Mouse (Mus musculus) neutrophil, adult 5-6 weeks (primary cell): ENCODE results near the gene Fbxo2. TPM values are rescaled to one million over a fixed set of nuclear protein-coding genes. Genes with fewer than 3 reads are reported as not detected.
"Not testable (repeated sequence)": the region's sequence is repeated elsewhere in the genome, so short reads cannot be mapped to it uniquely, and the experiment has no call there.

Source experiments
- ATAC-seq: fragments of 151-379, 151-347 bp; 2 replicates; pipeline ENCODE4 v1.8.0; 2017; ENCODE audit warnings: mild to moderate bottlenecking, moderate TSS enrichment; ENCODE audit not compliant: insufficient number of reproducible peaks, poor library complexity, low FRiP score, severe bottlenecking; ENCODE audit errors: extremely low read depth
- total RNA-seq: library from RNA; stranded (forward); fragments of 200-1000 nt; gene quantifications from 2 replicates; pipeline ENCODE4 v1.2.3, GENCODE M21; 2017

The Fbxo2 gene
- total RNA-seq, 1 experiment from 2014 or later: not detected

DNA sequence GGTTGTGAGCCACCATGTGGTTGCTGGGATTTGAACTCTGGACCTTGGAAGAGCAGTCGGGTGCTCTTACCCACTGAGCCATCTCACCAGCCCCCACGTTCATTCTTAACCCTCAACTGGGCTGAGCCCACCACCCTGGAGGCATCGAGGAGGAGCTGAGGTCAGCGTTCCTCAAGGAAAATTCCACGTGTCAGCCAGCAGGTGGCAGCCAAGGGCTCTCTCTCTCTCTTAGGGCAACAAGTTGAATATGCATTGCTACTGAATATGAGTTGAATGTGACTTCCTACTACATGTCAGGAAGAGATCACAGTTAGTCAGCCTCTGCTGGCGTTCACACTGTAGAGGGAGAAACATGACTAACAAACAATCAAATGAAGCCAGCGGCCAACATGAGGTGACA lies 7.9 kb downstream of the Fbxo2 start:
- ATAC-seq: peak; percentile 54

DNA sequence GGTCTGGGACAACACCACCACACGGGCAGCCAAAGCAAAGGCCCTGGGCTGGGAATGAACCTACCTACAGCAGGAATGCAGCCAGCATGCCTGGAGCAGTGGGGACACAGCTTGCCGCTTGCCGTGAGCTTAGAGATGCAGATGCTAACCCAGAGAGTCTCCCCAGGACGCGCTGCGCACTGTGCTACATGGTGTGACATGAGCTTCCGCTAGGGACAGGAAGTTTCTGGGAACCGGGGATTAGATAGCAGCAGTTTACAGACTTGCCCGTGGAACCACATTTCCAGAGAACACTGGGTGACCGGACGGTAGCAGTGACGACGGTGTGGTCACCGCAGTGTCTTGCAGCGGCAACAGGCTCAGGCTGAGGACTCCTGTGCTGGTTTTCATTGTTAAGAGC lies 9.2 kb downstream of the Fbxo2 start:
- ATAC-seq: no peak

DNA sequence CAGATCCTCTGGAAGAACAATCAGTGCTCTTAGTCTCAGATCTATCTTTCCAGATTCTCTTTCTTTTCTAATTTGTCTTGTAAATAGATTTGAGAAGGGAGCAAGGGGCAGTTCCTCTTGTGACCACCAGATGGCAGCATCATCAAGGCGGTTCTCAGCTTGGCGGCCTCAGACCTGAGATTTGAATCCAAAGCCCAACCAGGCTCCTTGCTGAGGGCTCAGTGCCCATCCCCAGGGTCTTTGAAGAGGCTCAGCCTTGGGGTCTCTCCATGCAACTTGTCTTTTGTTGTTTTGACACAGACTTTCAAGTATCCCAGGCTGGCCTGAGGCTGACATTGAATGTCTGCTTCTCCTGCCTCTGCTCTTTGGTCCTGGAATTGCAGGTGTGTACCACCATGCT lies 10.4 kb downstream of the Fbxo2 start:
- ATAC-seq: peak; percentile 47

DNA sequence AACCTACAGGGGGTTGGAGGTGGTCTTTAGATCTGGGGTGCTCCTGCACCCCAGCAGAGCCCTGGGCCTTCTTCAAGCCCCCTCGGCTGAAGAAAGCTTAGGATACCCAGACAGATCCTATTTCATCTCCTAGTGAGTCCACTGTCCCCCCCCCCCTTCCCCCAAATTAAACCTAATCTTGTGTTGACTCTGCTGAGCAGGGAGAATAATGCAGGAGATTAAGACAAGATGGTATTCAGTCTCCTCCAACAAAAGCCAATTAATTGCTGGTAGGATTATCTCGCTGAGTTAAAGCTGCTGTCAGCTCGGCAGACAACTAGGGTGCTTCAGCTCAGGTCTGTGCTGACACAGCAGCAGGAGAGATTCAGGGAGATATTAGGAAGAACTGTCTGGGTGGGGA lies 10.8 kb downstream of the Fbxo2 start:
- no peak for ATAC-seq

DNA sequence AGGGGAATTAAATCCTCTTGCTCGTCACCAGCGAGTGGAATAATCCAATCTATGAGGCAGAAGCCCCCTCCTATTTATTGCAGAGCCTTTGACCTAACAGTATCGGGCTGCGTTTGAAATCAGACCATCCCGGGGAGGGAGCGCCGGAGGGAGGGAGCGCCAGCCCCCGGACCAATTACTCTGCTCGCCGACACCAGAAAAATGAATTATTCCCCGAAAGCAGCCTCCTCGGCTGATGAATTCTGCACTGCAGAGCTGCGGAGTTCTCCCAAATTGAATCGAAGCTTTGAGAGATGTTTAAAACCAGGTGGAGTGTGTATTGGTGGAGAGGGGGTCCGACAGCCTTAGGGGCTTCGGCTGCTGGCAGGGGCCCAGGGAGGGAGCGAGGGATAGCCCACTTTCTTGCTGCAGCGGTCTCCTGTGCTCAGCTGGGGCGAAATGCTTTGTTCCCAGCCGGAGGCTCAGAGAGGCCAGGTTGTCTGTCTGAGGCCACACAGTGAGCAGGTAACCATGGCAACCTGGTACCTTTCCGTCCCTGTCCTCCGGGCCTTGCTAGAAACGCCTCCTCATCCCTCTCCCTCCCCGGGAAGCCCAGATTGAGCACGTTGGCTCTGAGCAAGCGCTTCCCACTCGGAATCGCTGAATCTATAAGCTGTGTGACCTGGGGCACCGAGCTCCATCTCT lies 13.5 kb downstream of the Fbxo2 start:
- no peak for ATAC-seq

DNA sequence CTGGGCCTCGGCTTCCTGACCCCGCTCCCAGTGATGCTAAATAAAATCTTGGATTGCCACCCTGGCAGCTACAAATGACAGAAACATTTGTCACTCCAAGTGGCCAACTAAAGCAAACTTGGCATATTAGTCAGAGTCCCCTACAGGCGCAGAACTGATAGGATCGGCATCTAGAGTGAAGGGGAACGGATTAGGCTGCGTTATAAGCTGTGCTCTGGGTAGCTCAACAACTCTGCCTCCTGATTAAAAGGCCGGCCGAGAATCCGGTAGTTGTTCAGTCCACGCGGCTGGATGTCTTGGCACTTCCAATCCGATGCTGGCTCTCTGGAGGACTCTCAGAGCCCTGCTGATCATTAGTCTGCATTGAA lies 14.1 kb downstream of the Fbxo2 start:
- no peak for ATAC-seq

DNA sequence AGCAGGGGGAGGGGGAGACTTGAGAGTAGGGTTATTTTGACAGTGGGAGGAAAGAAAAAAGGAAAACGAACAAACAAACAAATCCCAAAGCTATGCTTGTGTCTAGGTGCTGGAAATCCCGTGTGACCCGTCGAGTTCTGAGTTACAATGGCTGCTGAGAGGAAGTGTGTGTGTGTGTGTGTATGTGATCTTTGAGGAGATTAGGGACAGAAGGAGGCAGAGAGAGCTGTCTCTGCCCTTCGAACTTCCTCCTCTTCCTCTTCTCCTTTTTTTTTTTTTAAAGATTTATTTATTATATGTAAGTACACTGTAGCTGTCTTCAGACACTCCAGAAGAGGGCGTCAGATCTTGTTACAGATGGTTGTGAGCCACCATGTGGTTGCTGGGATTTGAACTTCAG lies 16.2 kb downstream of the Fbxo2 start:
- not testable (repeated sequence) for ATAC-seq

DNA sequence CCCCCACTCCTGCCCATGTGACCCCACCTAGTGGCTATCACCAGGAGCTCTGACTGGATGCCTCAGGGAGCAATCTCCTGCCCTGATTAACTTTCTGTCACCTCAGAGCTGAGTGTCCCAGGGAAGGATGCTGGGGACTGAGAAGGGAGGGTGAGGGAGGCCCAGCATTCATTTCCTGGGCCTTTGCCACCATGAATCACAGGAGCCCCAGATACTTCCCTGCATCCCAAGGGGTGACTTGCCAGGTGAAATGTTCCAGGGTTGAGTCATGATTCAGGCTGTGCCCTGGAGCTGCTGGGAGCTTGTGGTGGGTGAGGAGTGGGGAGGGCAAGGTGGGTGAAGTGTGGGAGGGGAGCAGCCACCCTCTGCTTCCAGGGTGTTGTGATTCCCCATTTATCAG lies 17.3 kb downstream of the Fbxo2 start:
- no peak for ATAC-seq

DNA sequence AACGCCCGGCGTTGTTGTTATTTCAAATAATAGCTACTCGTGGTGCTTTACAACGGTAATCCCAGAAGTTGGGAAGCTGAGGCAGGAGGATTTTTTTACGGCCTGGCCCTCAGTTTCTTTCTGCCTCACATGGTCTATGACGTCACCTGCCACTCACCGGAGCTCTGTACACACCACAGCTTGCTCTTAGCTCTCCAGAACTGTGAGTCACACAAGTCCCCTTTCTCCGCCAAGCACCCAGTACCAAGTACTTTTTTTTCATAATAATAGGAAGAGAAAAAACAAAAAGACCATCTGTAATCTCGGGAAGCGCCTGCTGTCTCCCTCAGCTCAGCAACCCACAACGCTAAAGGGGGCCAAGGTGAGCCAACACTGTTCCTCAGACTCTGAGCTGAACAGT lies 21.1 kb downstream of the Fbxo2 start:
- no peak for ATAC-seq

DNA sequence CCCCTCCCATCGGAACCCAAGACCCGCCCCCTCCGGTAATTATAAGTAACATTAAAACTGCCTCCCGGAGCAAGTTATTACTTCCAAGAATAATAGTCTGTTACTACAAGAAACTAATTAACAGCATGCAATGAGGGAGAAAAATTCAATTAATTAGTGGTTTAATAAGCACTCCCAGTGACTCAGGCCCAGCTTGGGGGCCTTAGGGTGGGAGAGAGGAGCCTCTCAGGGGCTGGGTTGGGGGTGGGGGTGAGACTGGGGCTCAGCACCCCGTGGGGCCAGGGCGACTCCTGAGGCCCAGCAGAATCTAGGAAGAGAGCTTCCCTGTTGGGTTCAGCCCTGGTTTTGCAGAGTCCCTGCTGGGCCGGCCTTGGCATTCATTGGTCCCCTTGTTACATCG lies 21.9 kb downstream of the Fbxo2 start:
- ATAC-seq: no peak

DNA sequence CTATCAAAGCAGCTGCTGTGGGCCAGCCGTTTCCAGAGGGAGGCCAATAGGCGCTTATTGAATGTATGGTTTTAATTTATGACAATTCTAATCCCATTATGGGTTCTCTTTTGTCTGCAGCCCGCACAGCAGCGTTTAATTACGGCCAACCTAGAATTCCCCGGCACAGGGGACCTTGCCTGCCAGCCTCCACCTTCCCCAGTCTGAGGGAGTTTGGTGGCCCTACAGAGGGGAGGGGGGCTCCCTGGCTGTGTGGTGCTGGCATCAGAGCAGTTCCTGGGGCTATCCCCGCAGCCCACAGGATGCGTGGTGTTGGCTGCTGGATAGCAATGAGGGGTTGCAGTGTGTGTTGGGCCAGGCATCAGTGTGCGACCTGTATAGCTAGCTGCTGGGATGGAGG lies 24.1 kb downstream of the Fbxo2 start:
- no peak for ATAC-seq

DNA sequence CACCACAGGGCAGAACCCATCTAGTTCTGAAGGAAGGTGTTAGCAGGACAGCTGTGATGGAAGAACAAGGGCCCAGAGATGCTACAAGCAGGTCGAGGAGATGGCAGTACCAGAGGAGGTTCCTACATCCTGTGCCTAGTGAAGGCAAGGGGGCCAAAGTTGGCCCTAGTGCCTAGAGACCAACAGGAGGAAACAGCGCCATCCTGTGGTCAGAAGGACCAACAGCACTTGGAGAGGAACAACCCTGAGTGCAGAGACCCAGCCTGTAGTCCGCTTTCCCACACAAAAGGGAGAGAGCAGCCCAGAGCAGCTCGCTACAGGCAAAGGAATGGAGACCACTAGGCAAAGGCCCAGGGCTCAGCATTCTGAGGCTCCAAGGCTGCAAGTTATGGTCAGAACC lies 25.4 kb downstream of the Fbxo2 start:
- ATAC-seq: no peak

DNA sequence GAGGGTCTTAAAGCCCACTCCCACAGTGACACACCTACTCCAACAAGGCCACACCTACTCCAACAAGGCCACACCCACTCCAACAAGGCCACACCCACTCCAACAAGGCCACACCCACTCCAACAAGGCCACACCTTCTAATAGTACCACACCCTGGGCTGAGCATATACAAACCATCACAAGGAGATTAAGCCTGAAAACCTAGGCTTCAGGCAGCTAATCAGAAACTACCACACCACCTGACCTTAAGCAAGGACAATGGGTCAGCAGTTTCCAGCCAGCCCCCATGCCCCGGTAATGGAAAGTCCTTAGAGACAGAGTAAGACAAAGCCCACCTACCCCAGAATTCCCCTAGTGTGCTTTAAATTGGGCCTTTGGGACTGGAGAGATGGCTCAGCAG lies 28.3 kb downstream of the Fbxo2 start:
- ATAC-seq: not testable (repeated sequence)

DNA sequence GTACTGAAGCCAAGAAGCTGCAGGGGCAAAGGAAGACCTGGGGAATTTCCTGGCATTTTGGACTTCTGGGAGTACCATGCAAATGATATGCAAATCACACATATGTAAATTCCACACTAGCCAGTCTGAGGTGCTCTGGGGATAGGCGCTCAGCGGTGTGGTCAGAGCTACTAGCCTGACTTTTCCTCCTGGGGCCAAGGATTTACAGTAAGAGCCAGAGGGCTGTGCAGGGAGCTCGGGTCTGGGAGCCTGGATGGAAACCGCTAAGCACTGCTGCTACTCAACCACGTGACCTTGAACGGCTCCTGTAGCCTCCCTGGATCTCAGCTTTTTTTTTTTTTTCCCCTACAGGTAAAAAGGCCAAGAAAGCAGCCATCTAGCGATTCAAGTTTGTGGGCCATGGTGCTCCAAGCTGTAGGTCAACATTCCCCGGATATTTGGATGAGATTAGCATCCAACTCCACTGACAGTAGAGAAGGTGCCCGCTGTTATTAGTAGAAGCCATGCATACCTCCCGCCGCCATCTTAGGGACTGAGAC lies 32.4 kb downstream of the Fbxo2 start:
- no peak for ATAC-seq

DNA sequence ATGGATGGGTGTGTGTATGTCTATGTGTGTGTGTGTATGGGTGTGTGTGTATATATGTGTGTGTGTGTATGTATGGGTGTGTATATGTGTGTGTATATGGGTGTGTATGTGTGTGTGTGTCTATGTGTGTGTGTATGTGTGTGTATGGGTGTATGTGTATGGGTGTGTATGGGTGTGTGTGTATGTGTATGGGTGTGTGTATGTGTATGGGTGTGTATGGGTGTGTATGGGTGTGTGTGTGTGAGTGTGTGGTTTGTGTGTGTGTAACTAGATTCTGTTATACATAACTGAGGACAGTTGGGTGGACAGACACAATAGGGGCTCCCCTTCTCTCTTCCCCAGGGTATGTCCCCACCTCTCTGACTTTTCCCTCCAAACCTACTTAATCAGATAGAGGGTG lies 34.0 kb downstream of the Fbxo2 start:
- no peak for ATAC-seq

DNA sequence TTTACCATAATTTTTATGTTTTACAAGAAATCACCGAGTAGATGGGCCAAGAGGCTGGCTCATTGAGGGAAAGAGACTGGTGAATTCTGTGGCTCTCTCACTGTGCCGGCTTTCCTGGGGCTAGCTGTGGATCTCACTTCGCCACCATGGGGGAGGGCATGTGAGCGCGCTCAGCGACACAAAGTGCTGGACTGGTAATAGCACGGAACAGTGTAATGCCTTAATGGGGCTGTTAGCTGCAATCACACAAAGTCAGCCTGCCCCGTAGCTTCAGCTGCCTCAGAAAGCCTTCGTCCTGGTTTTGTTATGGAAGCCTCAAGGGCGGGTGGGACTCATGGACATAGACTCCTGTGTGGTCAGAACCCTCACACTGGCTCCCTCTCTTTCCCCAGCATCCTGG lies 38.3 kb downstream of the Fbxo2 start:
- ATAC-seq: no peak

DNA sequence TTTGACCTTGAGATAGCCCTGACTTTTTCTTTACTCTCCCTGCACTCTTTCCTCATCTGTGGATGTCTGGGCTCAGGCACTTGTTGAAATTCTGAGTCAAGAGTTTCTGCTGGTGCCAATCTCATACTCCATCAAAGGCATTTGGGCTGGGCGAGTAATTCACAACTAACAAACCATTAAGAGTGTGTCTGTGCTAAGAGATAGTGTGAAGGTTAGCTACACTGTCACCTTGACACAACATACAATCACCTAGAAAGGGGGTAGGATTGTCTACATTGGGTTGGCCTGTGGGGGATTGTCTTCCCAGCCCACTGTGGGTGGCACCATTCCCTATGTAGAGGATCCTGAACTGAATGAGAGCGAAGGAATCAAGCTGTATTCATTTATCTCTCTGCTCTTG lies 43.1 kb downstream of the Fbxo2 start:
- ATAC-seq: no peak

DNA sequence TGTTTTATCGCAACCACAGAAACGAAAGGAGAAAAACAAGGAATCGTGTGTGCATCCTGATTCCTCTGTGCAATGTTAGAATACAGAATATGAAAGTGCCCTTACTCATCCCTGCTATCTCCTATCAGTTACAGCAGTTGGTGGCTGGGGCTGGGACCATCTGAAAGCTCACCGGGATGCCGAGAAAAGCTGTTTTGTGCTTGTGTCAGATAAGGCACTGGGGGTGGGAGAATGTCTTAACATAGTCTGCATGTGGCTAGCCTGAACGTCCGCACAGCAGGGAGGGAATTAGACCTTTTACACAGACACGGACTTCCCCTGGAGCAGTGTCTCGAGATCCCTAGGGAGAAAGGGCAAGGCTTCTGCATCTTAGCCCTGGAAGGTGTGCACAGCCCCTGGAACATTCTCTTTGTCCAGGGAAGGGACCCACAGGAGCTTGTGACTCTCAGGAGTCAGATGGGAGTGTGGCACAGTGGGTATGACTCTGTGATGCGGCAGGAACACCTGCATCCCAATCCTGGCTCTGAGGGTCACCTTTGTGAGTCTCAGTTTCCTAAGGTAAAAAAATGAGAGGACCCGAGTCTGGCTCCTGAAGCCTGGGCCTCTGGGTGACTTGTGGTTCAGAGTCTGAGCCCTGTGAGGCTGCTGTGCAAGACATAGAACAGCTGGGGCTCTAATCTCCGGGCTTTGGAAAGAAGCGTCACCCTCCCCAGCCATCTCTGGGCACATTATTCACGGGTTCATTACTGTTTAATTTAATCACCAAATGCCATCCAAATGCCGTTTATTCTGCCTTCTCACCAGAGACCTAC lies 43.8 kb downstream of the Fbxo2 start:
- no peak for ATAC-seq

DNA sequence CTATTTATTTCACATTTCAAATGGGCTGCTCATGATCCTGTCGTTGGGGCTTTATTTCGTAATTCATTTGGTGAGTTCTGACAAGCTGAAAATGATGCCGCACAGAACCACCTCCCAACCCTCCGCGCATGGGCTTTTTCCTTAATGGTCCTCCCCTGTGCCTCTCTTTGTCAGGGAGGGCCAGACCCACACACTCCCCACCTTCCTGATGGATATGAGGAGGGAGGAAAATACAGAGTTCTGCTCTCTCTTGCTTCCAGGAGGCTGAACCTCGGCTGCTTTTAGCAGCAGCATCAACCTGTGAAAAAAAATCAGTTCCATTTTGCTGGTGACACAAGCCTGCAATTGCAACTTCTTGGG lies 44.4 kb downstream of the Fbxo2 start:
- no peak for ATAC-seq

DNA sequence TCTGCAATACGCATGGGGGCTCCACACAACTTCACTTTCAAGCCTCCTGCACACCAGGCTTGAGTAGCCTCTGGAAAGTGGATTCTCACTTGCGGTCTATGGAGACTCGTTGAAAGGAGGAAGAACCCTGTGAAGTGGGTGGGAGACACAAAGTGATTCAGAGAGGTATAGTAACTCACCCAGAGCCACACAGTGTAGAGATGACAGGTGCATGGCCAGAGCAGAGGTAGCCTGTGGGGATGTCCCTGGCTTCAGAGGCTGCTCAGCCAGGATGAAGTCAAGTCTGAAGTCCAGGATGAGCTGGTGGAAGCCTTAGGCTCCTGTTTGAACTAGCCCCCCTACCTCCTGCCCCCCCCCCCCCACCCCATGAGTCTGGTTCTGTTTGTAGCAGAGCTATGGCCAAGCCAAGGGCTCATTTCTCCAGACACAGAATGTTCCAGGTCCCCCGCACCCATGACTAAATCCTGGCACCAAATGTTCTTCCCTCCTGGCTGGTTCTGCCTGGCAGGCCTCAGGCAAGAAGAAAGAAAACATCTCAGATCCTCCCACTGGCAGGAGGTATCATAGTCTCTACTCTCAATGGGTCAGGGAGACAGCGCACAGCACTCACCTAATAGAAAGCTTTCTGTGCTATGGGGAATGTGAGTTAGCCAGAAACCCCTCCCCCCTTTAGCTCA lies 54.2 kb downstream of the Fbxo2 start:
- ATAC-seq: no peak
